21 mouse cellular contexts compared by ENCODE assay signal in genomic region chr10:111959353-111959752, GRCm38 (mm10). TPM values are rescaled to one million over a fixed set of nuclear protein-coding genes. Genes with fewer than 3 reads are reported as not detected.
DNase-seq lines count a peak whose midpoint lies in the region; ATAC-seq and TF ChIP-seq lines count a peak whose summit lies in the region.
"Had no signal": no experiment of that assay in that cellular context is flagged by ENCODE, and none has a peak within 500 bp of the region (broad histone marks: within the 10 kb centered on the region; RNA-seq: fewer than 3 reads in every experiment).

No protein-coding gene starts in this region.

- H3K36me3 ChIP-seq in lung, postnatal 0 days (ENCODE audit: insufficient read depth, low read length), result no peaks in the 10 kb centered on the region
- no peaks in the 10 kb centered on the region for H3K36me3 ChIP-seq in intestine, postnatal 0 days (ENCODE audit: control insufficient read depth, insufficient read depth)
- H3K36me3 ChIP-seq: embryonic facial prominence, embryonic 12.5 days; heart, embryonic 10.5 days; hindbrain, embryonic 13.5 days had no signal

- no peak overlapping the region for H3K9ac ChIP-seq in lung, postnatal 0 days (replicated peaks; ENCODE audit: low read depth)
- no peak overlapping the region for H3K9ac ChIP-seq in intestine, postnatal 0 days (ENCODE audit: low read depth, low read length)
- H3K9ac ChIP-seq: embryonic facial prominence, embryonic 12.5 days; hindbrain, embryonic 13.5 days had no signal

- no peaks in the 10 kb centered on the region for H3K27me3 ChIP-seq in lung, postnatal 0 days (replicated peaks; ENCODE audit: insufficient read depth, low read length)
- H3K27me3 ChIP-seq in intestine, postnatal 0 days (replicated peaks; ENCODE audit: control insufficient read depth, insufficient read depth, low read length), result no peaks in the 10 kb centered on the region
- H3K27me3 ChIP-seq: CH12.LX; embryonic facial prominence, embryonic 12.5 days; Patski had no signal

- peak; percentile 20; the same call in 1 of the 2 replicates for TF ChIP-seq POLR2A in lung, adult 2 months (IDR thresholded peaks at IDR 0.05; ENCODE audit: borderline replicate concordance, extremely low read depth, low read depth, low read length)

- WGBS in lung, adult 2 months, result 52% methylated on average over 2 of the region's 2 CpGs
- WGBS in lung, postnatal 0 days, result 45% methylated on average over 2 of the region's 2 CpGs
- 69% methylated on average over 2 of the region's 2 CpGs for WGBS in intestine, postnatal 0 days

- H3K4me2 ChIP-seq in lung, postnatal 0 days (replicated peaks; ENCODE audit: low read depth, low read length), result no peak overlapping the region
- no peak overlapping the region for H3K4me2 ChIP-seq in intestine, postnatal 0 days (replicated peaks; ENCODE audit: low read depth)
- H3K4me2 ChIP-seq: embryonic facial prominence, embryonic 12.5 days; hindbrain, embryonic 13.5 days had no signal

- TF ChIP-seq EP300 in lung, postnatal 0 days (IDR thresholded peaks at IDR 0.05), result peak; percentile 100

- peak overlapping the region; percentile 84 for H3K27ac ChIP-seq in lung, postnatal 0 days (ENCODE audit: low read length)
- H3K27ac ChIP-seq in intestine, postnatal 0 days (ENCODE audit: low read depth, low read length), result no peak overlapping the region
- H3K27ac ChIP-seq: embryonic facial prominence, embryonic 12.5 days; heart, embryonic 10.5 days; hindbrain, embryonic 13.5 days; hindbrain, postnatal 0 days had no signal

- no peak for TF ChIP-seq CTCF in lung, adult 2 months (IDR thresholded peaks at IDR 0.05; ENCODE audit: insufficient read depth, low read length)
- no peak for TF ChIP-seq CTCF in lung, postnatal 0 days (IDR thresholded peaks at IDR 0.05)
- no peak for TF ChIP-seq CTCF in intestine, postnatal 0 days (IDR thresholded peaks at IDR 0.05; ENCODE audit: low read depth)

- H3K9me3 ChIP-seq in lung, postnatal 0 days (ENCODE audit: low read length), result no peaks in the 10 kb centered on the region
- no peaks in the 10 kb centered on the region for H3K9me3 ChIP-seq in intestine, postnatal 0 days (ENCODE audit: control insufficient read depth)
- H3K9me3 ChIP-seq: embryonic facial prominence, embryonic 12.5 days; heart, embryonic 10.5 days; hindbrain, embryonic 13.5 days had no signal

- H3K4me1 ChIP-seq in lung, adult 2 months (ENCODE audit: control insufficient read depth, insufficient read depth, low read length), result peaks cover 6% of the 10 kb centered on the region; the same call in 1 of the 2 replicates
- no peaks in the 10 kb centered on the region for H3K4me1 ChIP-seq in lung, postnatal 0 days (ENCODE audit: insufficient read depth, low read depth, low read length)
- H3K4me1 ChIP-seq in intestine, postnatal 0 days (replicated peaks; ENCODE audit: control insufficient read depth, insufficient read depth, low read length), result no peaks in the 10 kb centered on the region
- H3K4me1 ChIP-seq: hindbrain, embryonic 13.5 days had no signal

- 0 out of 2 replicates have a peak, but pooled peaks have one; percentile 11 for ATAC-seq in granulocyte monocyte progenitor cell, adult 5-6 weeks (replicated peaks; ENCODE audit: poor library complexity, severe bottlenecking)
- ATAC-seq in lung, postnatal 0 days, result peak; percentile 95
- no peak for ATAC-seq in intestine, postnatal 0 days
- ATAC-seq: activated CD4-positive, CD25-positive, alpha-beta regulatory T cell, adult 4 months; forebrain, embryonic 16.5 days; hindbrain, postnatal 0 days; Patski had no signal

- peak; percentile 50 for DNase-seq in lung, adult 2 months
- DNase-seq in lung, postnatal 0 days (ENCODE audit: low spot score), result peak; percentile 93
- DNase-seq in lung, postnatal 36 days, result peak; percentile 89
- DNase-seq in kidney, postnatal 4 days, result no peak
- DNase-seq in cerebellum, postnatal 25 days, result no peak
- DNase-seq: adrenal gland, postnatal 25 days; cerebellum, adult 2 months; cerebellum, postnatal 10 days; embryo, embryonic 11 days; gastrocnemius, postnatal 14 days; heart, postnatal 14 days had no signal

- H3K4me3 ChIP-seq in lung, adult 2 months (replicated peaks; ENCODE audit: extremely low read depth, low read depth, low read length), result no peak overlapping the region
- H3K4me3 ChIP-seq in lung, postnatal 0 days (ENCODE audit: low read depth, low read length), result no peak overlapping the region
- H3K4me3 ChIP-seq in intestine, postnatal 0 days (ENCODE audit: low read depth, low read length), result no peak overlapping the region
- H3K4me3 ChIP-seq: embryonic facial prominence, embryonic 12.5 days; heart, embryonic 10.5 days; hindbrain, embryonic 13.5 days had no signal

RNA-seq across cellular contexts. Expression of gene Krr1, which starts 13.1 kb away (rescaled TPM):
- 58.0 and 60.9 TPM in 2 replicates for total RNA-seq in granulocyte monocyte progenitor cell, adult 5-6 weeks (2014; fragmentation: Nextera tagmentation)
- total RNA-seq in granulocyte monocyte progenitor cell, adult 5-6 weeks (2017), result 67.6 and 80.2 TPM in 2 replicates
- polyA plus RNA-seq in lung, adult 2 months (2012; rRNA removed), result 4.9 and 6.3 TPM in 2 replicates
- polyA plus RNA-seq in lung, postnatal 0 days (2015; fragmentation: Nextera tagmentation; extraction: Ambion mirVana), result 18.6 and 20.6 TPM in 2 replicates
- 12.7 and 13.6 TPM in 2 replicates for polyA plus RNA-seq in intestine, postnatal 0 days (2015; fragmentation: Nextera tagmentation; extraction: Ambion mirVana)

RNA-seq across cellular contexts. Expression of gene Glipr1, which starts 43.1 kb away (rescaled TPM):
- total RNA-seq in granulocyte monocyte progenitor cell, adult 5-6 weeks (2014; fragmentation: Nextera tagmentation), result 496 and 560 TPM in 2 replicates
- total RNA-seq in granulocyte monocyte progenitor cell, adult 5-6 weeks (2017), result 506 and 574 TPM in 2 replicates
- 10.6 and 16.1 TPM in 2 replicates for polyA plus RNA-seq in lung, adult 2 months (2012; rRNA removed)
- polyA plus RNA-seq in lung, postnatal 0 days (2015; fragmentation: Nextera tagmentation; extraction: Ambion mirVana), result 9.4 and 9.6 TPM in 2 replicates
- 8.9 and 11.8 TPM in 2 replicates for polyA plus RNA-seq in intestine, postnatal 0 days (2015; fragmentation: Nextera tagmentation; extraction: Ambion mirVana)
- total RNA-seq: hindbrain, postnatal 0 days had no signal

Comparison
In these comparisons a context has a peak if more than half of its experiments do, and no peak if none do; other contexts are left out.
1. DNase-seq: peak in lung, adult 2 months (single experiment), lung, postnatal 0 days (single experiment) and lung, postnatal 36 days (single experiment); none in kidney, postnatal 4 days (0 of 2) and cerebellum, postnatal 25 days (0 of 2).